Mouse (Mus musculus): ENCODE measurements around the gene Cdc42ep3. TPM values are rescaled to one million over a fixed set of nuclear protein-coding genes. Genes with fewer than 3 reads are reported as not detected.

Gene Cdc42ep3
- polyA plus RNA-seq, 1 experiment: 32.5 TPM

GRCm38 (mm10) chr17:79350751-79351191, 4.1 kb downstream of the Cdc42ep3 start:
- Histone ChIP-seq H3K79me2 (ENCODE audit: control insufficient read depth, insufficient read depth) (peaks cover 87% of the 10 kb centered on the region), H3K36me3 (ENCODE audit: control insufficient read depth, insufficient read depth) (peaks cover 32% of the 10 kb centered on the region), H3K79me3 (ENCODE audit: low read depth) (peaks cover 72% of the 10 kb centered on the region), H3ac (ENCODE audit: control insufficient read depth, insufficient read length, low read depth) (peak overlapping the region; percentile 43), H3K27me3 (ENCODE audit: control insufficient read depth, insufficient read depth, insufficient read length) (no peaks in the 10 kb centered on the region), H3K4me3 (ENCODE audit: insufficient read depth, poor library complexity, severe bottlenecking) (no peak overlapping the region)
- TF ChIP-seq MAX (IDR thresholded peaks at IDR 0.05) (peak; percentile 48), USF1 (IDR thresholded peaks at IDR 0.05; ENCODE audit: low read depth) (no peak), MYOD1 (IDR thresholded peaks at IDR 0.05; ENCODE audit: control insufficient read depth, insufficient read length, low read depth) (peak; percentile 22), CTCF (IDR thresholded peaks at IDR 0.05; ENCODE audit: control insufficient read depth, insufficient read depth, insufficient read length) (no peak), CEBPB (IDR thresholded peaks at IDR 0.05; ENCODE audit: low read depth) (no peak), FOSL1 (IDR thresholded peaks at IDR 0.05; ENCODE audit: insufficient read depth, low read length, poor library complexity, severe bottlenecking) (no peak)

- TF ChIP-seq MAX (IDR thresholded peaks at IDR 0.05) (no peak), CEBPB (IDR thresholded peaks at IDR 0.05; ENCODE audit: low read depth) (no peak), MYOD1 (IDR thresholded peaks at IDR 0.05; ENCODE audit: control insufficient read depth, insufficient read length, low read depth) (no peak), MYOG (IDR thresholded peaks at IDR 0.05; ENCODE audit: control insufficient read depth, extremely low read depth, insufficient read length) (no peak), USF1 (IDR thresholded peaks at IDR 0.05; ENCODE audit: low read depth) (no peak), CTCF (IDR thresholded peaks at IDR 0.05; ENCODE audit: control insufficient read depth, insufficient read depth, insufficient read length) (no peak), FOSL1 (IDR thresholded peaks at IDR 0.05; ENCODE audit: insufficient read depth, low read length, poor library complexity, severe bottlenecking) (no peak)
- peaks cover 41% of the 10 kb centered on the region for H3K36me3 ChIP-seq (ENCODE audit: control insufficient read depth, insufficient read depth)
- H3ac ChIP-seq (ENCODE audit: control insufficient read depth, insufficient read length, low read depth): no peak overlapping the region
- H3K27me3 ChIP-seq (ENCODE audit: control insufficient read depth, insufficient read depth, insufficient read length): no peaks in the 10 kb centered on the region
- peaks cover 81% of the 10 kb centered on the region for H3K79me3 ChIP-seq (ENCODE audit: low read depth)
- H3K79me2 ChIP-seq (ENCODE audit: control insufficient read depth, insufficient read depth): peaks cover 95% of the 10 kb centered on the region
- no peak overlapping the region for H3K4me3 ChIP-seq (ENCODE audit: insufficient read depth, poor library complexity, severe bottlenecking)
Observed at GRCm38 (mm10) chr17:79349371-79349770, 5.5 kb downstream of the Cdc42ep3 start.

GRCm38 (mm10) chr17:79347920-79348589, 6.8 kb downstream of the Cdc42ep3 start:
- peaks cover 95% of the 10 kb centered on the region for H3K79me2 ChIP-seq (ENCODE audit: control insufficient read depth, insufficient read depth)
- H3K4me3 ChIP-seq (ENCODE audit: insufficient read depth, poor library complexity, severe bottlenecking): no peak overlapping the region
- TF ChIP-seq MAX (IDR thresholded peaks at IDR 0.05) (no peak), CEBPB (IDR thresholded peaks at IDR 0.05; ENCODE audit: low read depth) (no peak), MYOD1 (IDR thresholded peaks at IDR 0.05; ENCODE audit: control insufficient read depth, insufficient read length, low read depth) (no peak), MYOG (IDR thresholded peaks at IDR 0.05; ENCODE audit: control insufficient read depth, extremely low read depth, insufficient read length) (no peak), FOSL1 (IDR thresholded peaks at IDR 0.05; ENCODE audit: insufficient read depth, low read length, poor library complexity, severe bottlenecking) (no peak), CTCF (IDR thresholded peaks at IDR 0.05; ENCODE audit: control insufficient read depth, insufficient read depth, insufficient read length) (no peak), USF1 (IDR thresholded peaks at IDR 0.05; ENCODE audit: low read depth) (no peak)
- no peaks in the 10 kb centered on the region for H3K27me3 ChIP-seq (ENCODE audit: control insufficient read depth, insufficient read depth, insufficient read length)
- peaks cover 51% of the 10 kb centered on the region for H3K36me3 ChIP-seq (ENCODE audit: control insufficient read depth, insufficient read depth)
- peaks cover 80% of the 10 kb centered on the region for H3K79me3 ChIP-seq (ENCODE audit: low read depth)
- no peak overlapping the region for H3ac ChIP-seq (ENCODE audit: control insufficient read depth, insufficient read length, low read depth)

- TF ChIP-seq USF1 (IDR thresholded peaks at IDR 0.05; ENCODE audit: low read depth) (peak; percentile 30), CTCF (IDR thresholded peaks at IDR 0.05; ENCODE audit: control insufficient read depth, insufficient read depth, insufficient read length) (no peak)
- Histone ChIP-seq H3K27me3 (ENCODE audit: control insufficient read depth, insufficient read depth, insufficient read length) (no peaks in the 10 kb centered on the region), H3K36me3 (ENCODE audit: control insufficient read depth, insufficient read depth) (peaks cover 51% of the 10 kb centered on the region), H3K79me3 (ENCODE audit: low read depth) (peaks cover 79% of the 10 kb centered on the region), H3K79me2 (ENCODE audit: control insufficient read depth, insufficient read depth) (peaks cover 95% of the 10 kb centered on the region), H3ac (ENCODE audit: control insufficient read depth, insufficient read length, low read depth) (no peak overlapping the region), H3K4me3 (ENCODE audit: insufficient read depth, poor library complexity, severe bottlenecking) (no peak overlapping the region)
Observed at GRCm38 (mm10) chr17:79347291-79347690, 7.6 kb downstream of the Cdc42ep3 start.

- H3K27me3 ChIP-seq (ENCODE audit: control insufficient read depth, insufficient read depth, insufficient read length): no peaks in the 10 kb centered on the region
- H3K36me3 ChIP-seq (ENCODE audit: control insufficient read depth, insufficient read depth): peaks cover 52% of the 10 kb centered on the region
- no peak overlapping the region for H3ac ChIP-seq (ENCODE audit: control insufficient read depth, insufficient read length, low read depth)
- no peak overlapping the region for H3K4me3 ChIP-seq (ENCODE audit: insufficient read depth, poor library complexity, severe bottlenecking)
- H3K79me3 ChIP-seq (ENCODE audit: low read depth): peaks cover 83% of the 10 kb centered on the region
- TF ChIP-seq MAX (IDR thresholded peaks at IDR 0.05) (no peak), MYOD1 (IDR thresholded peaks at IDR 0.05; ENCODE audit: control insufficient read depth, insufficient read length, low read depth) (no peak), CTCF (IDR thresholded peaks at IDR 0.05; ENCODE audit: control insufficient read depth, insufficient read depth, insufficient read length) (no peak), FOSL1 (IDR thresholded peaks at IDR 0.05; ENCODE audit: insufficient read depth, low read length, poor library complexity, severe bottlenecking) (no peak), CEBPB (IDR thresholded peaks at IDR 0.05; ENCODE audit: low read depth) (no peak), USF1 (IDR thresholded peaks at IDR 0.05; ENCODE audit: low read depth) (peak; percentile 59)
- peaks cover 99% of the 10 kb centered on the region for H3K79me2 ChIP-seq (ENCODE audit: control insufficient read depth, insufficient read depth)
Observed at GRCm38 (mm10) chr17:79345001-79345709, 9.7 kb downstream of the Cdc42ep3 start.
